Mouse (Mus musculus): Measurements from ENCODE around the gene Slc6a16.

Slc6a16 gene

GRCm38 (mm10) chr7:45312686-45313453 lies 72.0 kb downstream of the Slc6a16 start:
- DNase-seq (ENCODE audit: low read depth, low spot score), result no peak

DNA sequence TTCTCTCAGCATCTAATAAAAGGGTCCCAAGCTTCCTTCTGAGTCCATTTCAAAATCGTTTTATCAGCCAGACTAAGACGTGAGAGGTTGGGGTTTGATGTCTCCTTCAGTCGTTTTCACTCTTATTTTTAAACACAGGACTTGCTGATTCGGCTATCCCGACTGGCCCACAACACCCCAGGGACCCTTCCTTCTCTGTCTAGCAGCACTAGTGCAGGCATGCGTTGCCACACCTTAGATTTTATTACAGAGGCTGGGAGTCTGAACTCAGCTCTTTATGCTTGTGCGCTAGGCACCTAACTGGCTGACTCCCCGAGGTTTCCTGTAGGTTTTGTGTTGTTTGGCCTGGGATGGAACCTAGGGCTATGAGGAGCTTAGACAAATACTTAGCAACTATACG lies 72.6 kb downstream of the Slc6a16 start:
- no peak for DNase-seq (ENCODE audit: low read depth, low spot score)

GRCm38 (mm10) chr7:45315182-45315701 lies 74.4 kb downstream of the Slc6a16 start:
- DNase-seq (ENCODE audit: low read depth, low spot score), result no peak

GRCm38 (mm10) chr7:45316536-45316935 lies 75.7 kb downstream of the Slc6a16 start:
- no peak for DNase-seq (ENCODE audit: low read depth, low spot score)

DNA sequence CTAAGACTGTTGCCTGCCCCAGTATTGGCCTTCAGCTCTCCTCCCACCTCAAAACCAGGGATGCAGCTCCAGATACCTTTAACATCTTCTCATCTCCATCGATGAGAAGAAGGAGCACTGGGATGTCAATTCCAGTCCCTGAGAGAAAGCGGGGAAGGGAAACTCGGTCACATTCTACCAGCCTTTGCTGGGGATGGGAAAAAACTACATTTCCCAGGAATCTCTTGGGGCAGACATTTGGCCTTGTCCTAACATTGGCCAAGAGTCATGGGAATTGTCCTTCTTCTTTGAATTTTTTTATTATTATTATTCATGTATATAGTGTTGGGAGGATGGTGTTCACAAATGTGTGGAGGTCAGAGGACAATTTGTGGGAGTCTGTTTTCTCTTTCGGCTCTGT lies 81.4 kb downstream of the Slc6a16 start:
- DNase-seq (ENCODE audit: low read depth, low spot score), result no peak
